Mouse (Mus musculus) liver, adult 2 months (tissue): ENCODE data around the gene Plbd2.

ENCODE experiments used
- CTCF ChIP-seq: fragments of 200-500 bp; IDR thresholded peaks from 2 replicates; pipeline ENCODE4 v1.5.1; 2011; ENCODE audit warnings: low read depth, low read length, control low read depth
- POLR2A ChIP-seq: fragments of 200-500 bp; IDR thresholded peaks from 2 replicates; pipeline ENCODE4 v1.6.1; 2011; ENCODE audit warnings: low read length, control low read depth; ENCODE audit not compliant: insufficient read depth; ENCODE audit errors: extremely low read depth

DNA sequence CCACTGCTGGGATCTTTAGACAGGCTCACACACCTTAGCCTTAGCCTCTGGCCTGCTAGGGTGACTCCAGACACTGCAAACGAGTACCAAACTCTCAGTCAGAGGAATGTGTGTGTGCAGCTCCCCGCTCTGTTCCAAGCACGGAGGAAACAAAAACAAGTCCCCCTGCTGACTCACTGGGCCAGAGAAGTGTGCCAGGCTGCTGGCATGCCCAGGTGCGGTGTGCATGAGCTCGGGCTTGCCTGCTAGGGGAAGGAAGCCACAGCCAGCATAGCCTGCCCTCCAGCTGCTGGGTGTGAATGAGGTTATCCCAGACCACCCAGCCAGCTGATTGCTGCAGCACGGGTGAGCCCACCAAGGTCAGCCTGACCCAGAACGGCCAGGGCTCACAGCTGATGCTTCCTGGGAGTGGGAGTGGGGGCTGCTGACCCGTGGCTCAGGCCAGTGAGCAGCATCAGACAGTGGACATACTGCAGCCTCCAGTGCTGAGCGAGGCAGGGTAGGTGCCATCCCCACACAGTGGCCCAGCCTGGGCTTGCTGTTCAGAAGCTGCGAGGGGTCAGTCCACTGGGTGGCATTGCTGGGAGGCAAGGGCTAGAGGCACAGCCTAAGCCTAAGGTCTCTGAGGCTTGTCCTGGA lies 8.2 kb downstream of the Plbd2 start:
- TF ChIP-seq POLR2A (no peak), CTCF (no peak)
